Mouse (Mus musculus) stomach, adult 2 months (tissue): ENCODE measurements around the gene Kmt2c. TPM values are rescaled to one million over a fixed set of nuclear protein-coding genes. Genes with fewer than 3 reads are reported as not detected.

Experiments
- polyA plus RNA-seq: library from polyadenylated mRNA; depleted of rRNA; stranded (reverse); fragments of >200 nt; gene quantifications from 2 replicates; pipeline ENCODE4 v1.2.3, GENCODE M21; 2012; rRNA removed

The Kmt2c gene
- polyA plus RNA-seq = 3.1 and 5.8 TPM in 2 replicates

GRCm38 (mm10) chr5:25498346-25498820 is at the start of gene Kmt2c:
Gene Kmt2c, minus strand, starts transcription at chr5:25498783.

GRCm38 (mm10) chr5:25515767-25516166 is 17.2 kb upstream of the Kmt2c start, which contains the start of gene Cct8l1:
Gene Cct8l1, plus strand, starts transcription at chr5:25516067.

GRCm38 (mm10) chr5:25222752-25223702 is 275.6 kb downstream of the Kmt2c start, which contains the start of gene E130116L18Rik:
Gene E130116L18Rik, minus strand, starts transcription at chr5:25223153.

Other genes with a start within 250 kb of the Kmt2c start
- not detected in 2 replicates for gene Cct8l1, start 17.3 kb upstream of the Kmt2c start, polyA plus RNA-seq
- 0.65 and 0.91 TPM in 2 replicates for gene Xrcc2, start 207.0 kb upstream of the Kmt2c start, polyA plus RNA-seq